Mouse (Mus musculus) bone marrow macrophage, adult 2 months (primary cell): ENCODE data around the gene Wdr82.

Experiments
- CTCF ChIP-seq: IDR thresholded peaks from 2 replicates; pipeline ENCODE4 v1.5.1; 2012; ENCODE audit warnings: low read depth, mild to moderate bottlenecking, low read length, moderate library complexity
- POLR2A ChIP-seq: IDR thresholded peaks from 2 replicates; pipeline ENCODE4 v1.6.1; 2012; ENCODE audit warnings: mild to moderate bottlenecking, low read depth, low read length, borderline replicate concordance

DNA sequence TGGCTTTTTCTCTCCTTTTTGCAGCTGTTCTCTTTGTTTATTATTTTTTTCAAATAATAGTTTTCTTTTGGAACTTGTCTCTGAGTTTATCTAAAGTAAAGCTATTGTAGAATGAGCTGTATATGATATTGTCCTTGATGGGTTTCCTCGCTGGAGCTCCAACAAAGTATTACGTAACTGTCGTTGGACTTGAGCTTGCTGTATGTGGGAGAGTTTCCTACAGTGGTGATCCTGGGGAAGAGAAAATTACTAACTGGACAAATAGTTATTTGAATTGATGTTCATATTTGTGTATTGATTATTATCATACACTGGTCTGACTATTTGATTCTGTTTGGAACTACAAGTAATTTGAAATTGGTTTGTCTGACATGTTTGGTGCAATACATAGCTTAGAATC, 1.8 kb downstream of the Wdr82 start:
- TF ChIP-seq CTCF (no peak), POLR2A (no peak)
